Mouse (Mus musculus) megakaryocyte, embryonic 14.5 days (primary cell): ENCODE data around the gene Limk2.

Experiments used
- FLI1 ChIP-seq: IDR thresholded peaks from 2 replicates; pipeline ENCODE4 v1.6.1; 2012; ENCODE audit warnings: low read length, inconsistent platforms, mixed read lengths
- GATA1 ChIP-seq: IDR thresholded peaks from 3 replicates; pipeline ENCODE4 v1.6.1; 2012; ENCODE audit warnings: mixed read lengths, low read length, inconsistent platforms, borderline replicate concordance

DNA sequence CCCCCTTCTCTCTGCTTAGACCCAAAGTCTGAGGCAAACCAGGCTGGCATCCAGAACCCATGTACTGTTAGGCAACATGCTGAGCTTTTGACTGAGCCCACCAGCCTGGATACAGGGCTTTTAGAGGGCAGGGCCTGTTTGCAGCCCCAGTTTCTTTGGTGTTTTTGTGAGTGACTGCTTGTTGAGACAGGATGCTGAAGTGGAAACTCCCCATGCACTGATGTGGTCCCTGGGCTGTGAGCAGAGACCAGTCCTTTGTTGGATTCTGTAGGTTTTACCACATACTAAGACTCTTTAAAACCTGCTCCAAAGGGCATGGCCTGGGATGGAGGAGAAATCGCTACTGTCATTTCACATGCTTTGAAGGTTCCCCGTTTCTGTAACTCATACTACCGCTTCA, 64.1 kb downstream of the Limk2 start:
- TF ChIP-seq GATA1 (no peak), FLI1 (no peak)
